Mouse (Mus musculus) G1E (cell line): Measurements from ENCODE around the gene Evi2. TPM values are rescaled to one million over a fixed set of nuclear protein-coding genes. Genes with fewer than 3 reads are reported as not detected.

Experiments used
- ATAC-seq: 2 replicates; pipeline ENCODE4 v1.8.0; 2016; ENCODE audit warnings: mild to moderate bottlenecking; ENCODE audit not compliant: insufficient number of reproducible peaks, poor library complexity, low FRiP score, severe bottlenecking; ENCODE audit errors: extremely low read depth
- DNase-seq: peaks from one replicate; pipeline ENCODE4 v3.0.0; 2012; ENCODE audit warnings: low spot score
- H3K27me3 ChIP-seq: 2 replicates; pipeline ENCODE4 v1.6.1; 2012; ENCODE audit warnings: mild to moderate bottlenecking, low read length, inconsistent platforms; ENCODE audit not compliant: insufficient read depth
- H3K36me3 ChIP-seq: replicated peaks from 2 replicates; pipeline ENCODE3; 2012; ENCODE audit warnings: mild to moderate bottlenecking, inconsistent platforms
- H3K4me1 ChIP-seq: 2 replicates; pipeline ENCODE4 v1.6.1; 2012; ENCODE audit warnings: low read depth, low read length, inconsistent platforms, mixed read lengths; ENCODE audit not compliant: insufficient read depth
- H3K4me3 ChIP-seq: 2 replicates; pipeline ENCODE4 v1.5.1; 2012; ENCODE audit warnings: low read depth, mild to moderate bottlenecking, inconsistent platforms, low read length, moderate library complexity, mixed read lengths
- H3K9me3 ChIP-seq: replicated peaks from 2 replicates; pipeline ENCODE4 v1.6.1; 2012; ENCODE audit warnings: inconsistent platforms
- CTCF ChIP-seq: IDR thresholded peaks from 2 replicates; pipeline ENCODE4 v1.5.1; 2012; ENCODE audit warnings: low read depth, low read length, inconsistent platforms, mixed read lengths
- GATA1 ChIP-seq: IDR thresholded peaks from 2 replicates; pipeline ENCODE4 v1.6.1; 2012; ENCODE audit warnings: borderline replicate concordance, low read length, inconsistent platforms, mixed read lengths
- GATA2 ChIP-seq: IDR thresholded peaks from 2 replicates; pipeline ENCODE4 v1.6.1; 2012; ENCODE audit warnings: low read depth, low read length, inconsistent platforms, borderline replicate concordance
- POLR2AphosphoS5 ChIP-seq: IDR thresholded peaks from 2 replicates; pipeline ENCODE4 v1.6.1; 2012; ENCODE audit warnings: low read depth, low read length, inconsistent platforms; ENCODE audit not compliant: insufficient replicate concordance
- TAL1 ChIP-seq: conservative IDR thresholded peaks from 2 replicates; pipeline ENCODE4 v1.6.1; 2012; ENCODE audit warnings: low read depth, low read length, inconsistent platforms, mixed read lengths
- polyA plus RNA-seq: library from polyadenylated mRNA; stranded (reverse); fragments of >175 nt; gene quantifications from 2 replicates; pipeline ENCODE4 v1.2.3, GENCODE M21; 2012
- total RNA-seq, 2 experiments: library from RNA; stranded (forward) in 1 of 2; stranded (reverse) in 1 of 2; fragments of 200-1000 nt in 1 of 2; fragments of >200 nt in 1 of 2; fragmentation: Nextera tagmentation in 1 of 2; gene quantifications; 2 replicates each; pipeline ENCODE4 v1.2.3; 2014 to 2017

Evi2 gene
- total and polyA plus RNA-seq, 3 experiments: 0.93 to 1.2 TPM; not detected in 1

GRCm38 (mm10) chr11:79533311-79533710 is 2.9 kb upstream of the Evi2 start:
- no peaks in the 10 kb centered on the region for H3K4me1 ChIP-seq
- H3K27me3 ChIP-seq: no peaks in the 10 kb centered on the region
- TF ChIP-seq POLR2AphosphoS5 (no peak), TAL1 (no peak), GATA2 (no peak), GATA1 (no peak)
- no peak overlapping the region for H3K4me3 ChIP-seq
- no peaks in the 10 kb centered on the region for H3K9me3 ChIP-seq
- ATAC-seq (no peak), DNase-seq (no peak)
- H3K36me3 ChIP-seq: peaks cover 51% of the 10 kb centered on the region

GRCm38 (mm10) chr11:79531485-79531884 is 1.1 kb upstream of the Evi2 start:
- Histone ChIP-seq H3K27me3 (no peaks in the 10 kb centered on the region), H3K4me1 (0 out of 2 replicates have a peak, but pooled peaks cover 2% of the 10 kb centered on the region)
- no peak for ATAC-seq

GRCm38 (mm10) chr11:79530774-79531173 is 385 bp upstream of the Evi2 start:
- Histone ChIP-seq H3K4me3 (no peak overlapping the region), H3K36me3 (peaks cover 48% of the 10 kb centered on the region), H3K27me3 (no peaks in the 10 kb centered on the region), H3K4me1 (0 out of 2 replicates have a peak, but pooled peaks cover 2% of the 10 kb centered on the region), H3K9me3 (no peaks in the 10 kb centered on the region)
- ATAC-seq: no peak
- no peak for DNase-seq
- no peak for TF ChIP-seq CTCF
- no peak for TF ChIP-seq POLR2AphosphoS5
- no peak for TF ChIP-seq TAL1
- TF ChIP-seq GATA1: no peak
- no peak for TF ChIP-seq GATA2

More at GRCm38 (mm10) chr11:79531485-79531884, 1.1 kb upstream of the Evi2 start:
- Histone ChIP-seq H3K36me3 (peaks cover 51% of the 10 kb centered on the region), H3K4me3 (no peak overlapping the region), H3K9me3 (no peaks in the 10 kb centered on the region)
- TF ChIP-seq TAL1 (no peak), POLR2AphosphoS5 (no peak), CTCF (no peak), GATA1 (no peak), GATA2 (no peak)
- DNase-seq: no peak

DNA sequence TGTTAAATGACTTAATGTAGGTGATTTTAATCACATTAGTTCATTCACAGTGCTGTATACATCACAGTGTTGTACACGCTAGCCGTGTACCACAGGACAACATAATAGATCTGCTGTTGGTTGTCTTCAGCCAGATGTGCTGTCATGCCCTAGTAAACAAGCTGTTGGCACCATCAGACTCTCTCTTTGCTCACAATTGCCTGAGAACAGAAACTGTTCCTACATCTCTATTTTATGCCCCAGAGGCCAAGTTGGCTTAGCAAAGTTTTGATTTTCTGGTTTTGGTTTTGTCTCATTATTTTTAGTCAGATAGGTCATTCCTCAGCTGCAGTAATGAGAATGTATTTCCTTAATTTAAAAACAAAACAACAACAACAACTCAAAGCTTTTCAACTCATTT is 653 bp downstream of the Evi2 start:
- 0 out of 2 replicates have a peak, but pooled peaks cover 2% of the 10 kb centered on the region for H3K4me1 ChIP-seq
- H3K36me3 ChIP-seq: peaks cover 42% of the 10 kb centered on the region
- ATAC-seq (no peak), DNase-seq (no peak)
- no peak overlapping the region for H3K4me3 ChIP-seq
- H3K27me3 ChIP-seq: no peaks in the 10 kb centered on the region
- TF ChIP-seq GATA2 (no peak), TAL1 (no peak), GATA1 (no peak), CTCF (no peak), POLR2AphosphoS5 (no peak)
- no peaks in the 10 kb centered on the region for H3K9me3 ChIP-seq

DNA sequence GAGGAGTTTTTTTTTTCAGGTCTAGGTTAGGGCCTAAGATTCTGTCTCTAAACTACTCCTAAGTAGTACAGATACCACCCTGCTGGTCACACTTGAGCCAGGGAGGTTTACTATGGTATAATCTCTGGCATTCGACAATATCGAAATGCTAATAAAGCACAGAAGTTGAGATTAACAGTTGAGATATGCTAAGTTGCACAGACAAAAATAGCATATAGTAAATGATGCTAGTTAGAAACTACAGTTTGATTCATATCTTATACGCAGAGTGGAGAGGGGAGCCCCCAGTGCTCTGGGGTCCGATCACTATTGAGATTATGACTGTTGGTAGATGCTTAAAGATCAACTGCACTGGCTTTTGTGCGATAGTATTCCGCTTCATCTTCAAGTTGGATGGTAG is 1.2 kb downstream of the Evi2 start:
- Histone ChIP-seq H3K4me3 (no peak overlapping the region), H3K27me3 (no peaks in the 10 kb centered on the region), H3K9me3 (no peaks in the 10 kb centered on the region), H3K4me1 (0 out of 2 replicates have a peak, but pooled peaks cover 2% of the 10 kb centered on the region), H3K36me3 (peaks cover 43% of the 10 kb centered on the region)
- DNase-seq (no peak), ATAC-seq (no peak)
- TF ChIP-seq TAL1 (no peak), CTCF (no peak), GATA2 (no peak), POLR2AphosphoS5 (no peak), GATA1 (no peak)

DNA sequence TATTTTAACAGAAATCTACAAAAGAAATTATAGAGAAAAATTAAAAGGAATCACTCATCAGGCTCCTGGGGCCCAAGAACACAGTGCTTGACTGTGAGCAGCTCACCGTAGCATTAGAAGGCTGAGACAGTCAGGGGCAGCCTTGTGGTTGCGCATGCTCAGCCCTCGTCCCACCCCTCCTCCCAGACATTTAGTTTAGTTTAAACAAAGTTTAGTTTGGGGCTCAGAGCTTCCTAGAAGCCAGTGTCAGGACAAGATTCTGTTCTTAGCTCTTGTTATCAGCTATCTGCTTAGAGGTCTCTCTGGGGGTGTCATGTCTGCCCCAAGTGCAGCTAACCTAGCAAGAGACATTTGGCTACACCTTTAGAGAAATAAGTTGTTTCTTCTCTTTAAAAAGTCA is 1.8 kb downstream of the Evi2 start:
- Histone ChIP-seq H3K4me1 (0 out of 2 replicates have a peak, but pooled peaks cover 2% of the 10 kb centered on the region), H3K36me3 (peaks cover 43% of the 10 kb centered on the region), H3K9me3 (no peaks in the 10 kb centered on the region), H3K27me3 (no peaks in the 10 kb centered on the region), H3K4me3 (no peak overlapping the region)
- DNase-seq: no peak
- no peak for ATAC-seq
- TF ChIP-seq GATA2 (no peak), CTCF (no peak), TAL1 (no peak), POLR2AphosphoS5 (no peak), GATA1 (no peak)
